Mouse (Mus musculus) ovary, postnatal 36 days (tissue): ENCODE results near the gene Dmrt1.

Experiments
- DNase-seq: peaks from one replicate; pipeline ENCODE4 v3.0.0; 2022; ENCODE audit warnings: low spot score, mixed read lengths

Gene Dmrt1

DNA sequence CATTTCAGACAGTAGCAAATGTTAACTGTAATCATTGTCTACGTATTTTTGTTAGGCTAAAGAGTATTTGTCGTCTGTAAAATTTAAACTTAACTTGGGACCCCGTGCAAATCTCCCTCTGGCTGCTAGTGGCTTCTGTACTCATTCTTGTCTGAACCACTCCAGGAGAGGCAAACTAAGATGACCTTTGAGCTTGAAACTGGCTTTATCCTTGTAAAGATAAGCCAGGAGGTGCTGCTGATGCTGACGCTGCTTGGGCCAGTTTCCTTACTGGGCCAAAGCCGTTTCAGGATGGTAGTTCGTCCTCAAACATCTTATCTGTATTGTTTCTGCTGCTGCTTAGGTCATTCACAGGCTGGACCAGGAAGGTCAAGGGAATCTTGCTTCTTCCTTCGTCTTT is 64.4 kb downstream of the Dmrt1 start:
- no peak for DNase-seq

DNA sequence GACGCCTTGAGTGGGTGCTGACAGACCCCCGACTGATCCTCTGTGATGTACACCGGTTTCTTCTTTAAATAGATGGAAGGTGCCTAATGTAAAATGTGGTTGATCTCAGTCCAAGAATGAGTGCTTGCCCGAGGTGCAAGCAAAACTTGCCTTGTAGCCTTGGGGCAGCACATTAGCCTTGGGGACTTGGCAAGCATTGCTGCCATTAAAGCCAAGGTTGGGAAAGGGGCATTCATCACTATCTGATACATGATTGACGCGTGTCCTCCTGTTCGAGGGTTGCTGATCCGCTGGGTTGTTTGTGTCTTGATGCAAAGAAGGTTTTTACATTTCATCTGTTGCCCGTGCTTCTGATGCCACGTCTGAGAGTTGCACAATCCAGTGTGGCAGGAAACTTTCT is 69.0 kb downstream of the Dmrt1 start:
- peak; percentile 7 for DNase-seq

DNA sequence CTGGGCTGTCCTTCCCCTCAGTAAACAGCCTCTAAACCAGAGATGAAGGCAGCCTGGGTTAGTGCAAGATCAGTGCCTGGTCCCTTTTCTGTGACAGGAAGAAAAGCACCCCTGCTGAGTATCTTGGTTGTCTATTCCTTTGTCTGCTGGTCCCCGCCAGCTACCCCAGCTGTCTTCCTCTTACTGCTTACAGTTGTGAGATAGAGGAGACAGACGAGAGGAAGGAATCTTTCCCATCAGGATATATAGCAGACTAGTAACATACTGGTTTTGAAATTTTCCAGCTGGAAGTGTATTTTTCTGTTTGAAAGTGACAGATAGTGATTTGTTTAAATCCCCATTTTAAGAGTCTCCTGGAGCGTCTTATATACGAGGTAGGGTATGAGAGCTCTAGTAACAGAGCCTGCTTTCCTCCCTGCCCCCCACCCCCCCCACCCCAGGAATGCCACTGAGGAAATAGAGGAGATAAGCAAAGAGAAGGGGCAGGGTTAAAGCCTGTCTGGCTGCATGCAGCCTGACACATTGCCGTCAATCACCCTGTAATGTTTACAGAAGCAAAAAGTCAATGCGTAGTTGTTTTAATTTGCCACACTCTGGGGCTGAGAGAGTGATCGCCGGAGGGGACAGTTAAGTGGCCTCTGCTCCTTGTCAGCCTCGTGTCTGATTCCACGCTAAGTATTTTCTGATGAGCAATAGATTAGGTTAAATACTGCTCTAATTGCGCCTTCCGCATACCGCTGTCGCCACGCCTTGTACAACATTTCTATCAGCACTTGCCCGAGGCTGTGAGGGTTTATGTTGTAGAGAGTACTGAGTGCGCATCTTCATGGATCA is 69.8 kb downstream of the Dmrt1 start:
- DNase-seq = no peak

DNA sequence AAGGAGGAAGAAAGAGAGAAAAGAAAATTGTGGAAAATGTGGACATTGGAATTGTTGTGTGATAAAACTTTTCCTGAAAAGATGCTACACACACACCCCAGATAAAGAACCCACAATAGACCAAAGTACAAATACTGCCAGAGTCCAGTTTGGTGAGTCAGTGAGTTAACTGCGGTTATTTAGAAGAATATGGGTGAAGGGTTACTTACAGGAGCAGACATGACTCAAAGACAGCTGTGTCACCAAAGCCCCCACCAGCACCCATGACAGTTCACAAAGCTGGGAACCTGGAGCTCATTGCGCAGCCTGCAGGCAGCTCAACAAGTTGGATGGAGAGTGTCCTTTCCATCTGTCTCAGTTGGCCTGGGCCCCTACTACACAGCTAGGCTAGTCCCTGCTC is 72.9 kb downstream of the Dmrt1 start:
- DNase-seq = no peak

DNA sequence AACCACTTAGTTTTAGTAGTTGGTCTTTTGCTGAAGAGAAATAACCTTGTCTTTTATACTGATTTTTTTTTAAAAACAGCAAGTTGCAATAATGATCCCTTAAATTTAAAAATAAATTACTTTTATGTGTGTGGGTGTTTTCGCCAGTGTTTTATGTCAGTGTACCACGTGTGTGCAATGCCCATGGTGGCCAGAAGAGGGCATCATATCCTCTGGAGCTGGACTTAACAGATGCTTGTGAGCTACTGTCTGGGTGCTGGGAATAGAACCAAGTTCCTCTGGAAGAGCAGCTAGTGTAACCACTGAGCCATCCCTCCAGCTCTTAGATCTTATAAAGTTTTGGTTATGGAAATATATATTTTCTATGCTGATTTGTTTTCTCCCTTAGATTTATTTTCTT is 74.0 kb downstream of the Dmrt1 start:
- no peak for DNase-seq

DNA sequence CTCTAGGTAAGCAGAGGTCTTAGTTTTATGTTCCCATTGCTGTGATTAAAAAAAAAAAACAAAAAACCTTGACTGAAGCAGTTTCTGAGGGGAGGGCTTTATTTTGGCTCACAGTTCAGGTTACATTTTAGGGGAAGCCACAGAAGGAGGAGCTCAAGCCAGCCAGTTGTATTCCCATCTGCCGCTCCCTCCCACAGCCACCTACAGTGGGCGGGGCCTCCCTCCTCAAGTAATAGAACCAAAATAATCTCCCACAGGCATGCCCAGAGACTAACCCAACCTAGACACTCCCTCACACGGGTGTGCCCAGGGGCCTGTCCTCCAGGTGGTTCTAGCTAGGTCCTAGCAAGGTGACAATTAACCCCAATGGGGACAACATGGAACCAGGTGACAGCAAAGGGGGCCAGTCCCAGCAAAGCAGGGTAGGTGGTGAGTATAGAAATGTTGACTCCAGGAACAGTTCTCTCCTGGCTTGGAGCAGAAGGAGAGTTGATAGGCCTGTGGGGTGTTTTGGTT is 92.4 kb downstream of the Dmrt1 start:
- DNase-seq = no peak

DNA sequence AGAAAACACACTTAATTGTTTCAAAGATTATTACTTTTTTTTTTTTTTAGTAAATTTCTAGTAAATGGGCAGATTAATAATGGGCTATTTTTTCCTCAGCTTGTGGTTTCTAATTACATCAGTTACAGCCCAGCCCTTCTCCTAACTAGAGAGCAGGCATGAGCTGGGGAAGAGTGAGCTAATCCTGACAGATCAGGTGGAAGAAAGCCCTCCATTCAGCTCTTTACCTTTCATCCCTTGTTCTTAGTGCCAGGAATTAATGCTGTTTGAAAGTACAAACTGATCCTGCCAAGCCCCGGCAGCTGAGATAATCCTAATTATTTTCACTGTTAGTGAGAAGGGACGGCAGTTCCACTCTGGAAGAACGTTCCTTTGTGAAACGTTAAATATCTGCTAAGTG is 93.2 kb downstream of the Dmrt1 start:
- no peak for DNase-seq

DNA sequence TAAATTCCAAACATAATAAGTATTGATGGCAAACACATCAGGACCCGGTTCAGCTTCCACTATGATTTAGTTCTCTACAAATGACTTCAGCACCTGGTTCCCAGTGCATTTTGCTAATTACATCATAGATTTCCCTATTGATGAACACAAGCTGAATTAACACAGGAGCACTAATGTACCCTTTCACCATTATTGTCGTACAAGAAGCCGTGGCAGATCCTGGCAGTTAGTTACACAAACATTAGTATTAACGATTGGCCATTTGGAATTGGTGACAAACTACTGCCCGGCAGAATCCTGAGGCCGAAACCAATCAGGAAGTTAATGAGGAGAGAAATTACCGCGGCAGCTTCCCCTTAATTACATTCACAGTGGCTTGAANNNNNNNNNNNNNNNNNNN is 96.5 kb downstream of the Dmrt1 start:
- no peak for DNase-seq

DNA sequence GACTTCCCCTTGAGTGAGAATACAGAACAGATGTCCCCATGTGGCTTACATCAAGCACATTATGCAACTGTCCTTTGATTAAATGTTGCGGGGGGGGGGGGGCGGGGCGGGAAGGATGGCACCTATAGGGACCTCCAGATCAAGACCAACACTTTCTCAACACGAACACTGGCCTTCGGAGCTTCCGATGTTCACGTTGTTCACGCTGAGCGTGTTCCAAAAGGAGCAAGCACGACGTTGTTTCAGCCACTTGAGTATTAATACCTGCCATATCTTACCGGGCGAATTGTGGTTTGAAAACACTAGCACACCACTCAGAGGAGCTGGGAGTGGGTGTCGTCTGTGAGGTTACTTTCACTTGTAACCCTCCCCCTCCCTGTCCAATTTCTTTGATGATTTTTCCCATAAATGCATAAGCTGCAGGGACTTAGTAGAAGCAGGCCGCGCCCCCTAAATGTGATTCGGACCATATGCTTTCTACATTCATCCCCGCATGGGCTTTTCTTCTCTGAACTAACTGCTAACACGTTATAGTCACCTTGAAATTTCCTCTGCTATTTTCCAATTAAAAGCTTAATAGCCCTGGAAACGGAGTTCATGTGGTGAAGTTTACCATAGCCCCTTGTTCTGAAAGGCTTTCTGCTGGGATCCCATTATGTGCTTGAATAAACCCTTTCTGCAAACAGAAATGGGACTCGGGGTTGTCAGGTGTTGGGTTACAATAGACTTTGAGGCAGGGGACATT is 102.2 kb downstream of the Dmrt1 start:
- DNase-seq = no peak

DNA sequence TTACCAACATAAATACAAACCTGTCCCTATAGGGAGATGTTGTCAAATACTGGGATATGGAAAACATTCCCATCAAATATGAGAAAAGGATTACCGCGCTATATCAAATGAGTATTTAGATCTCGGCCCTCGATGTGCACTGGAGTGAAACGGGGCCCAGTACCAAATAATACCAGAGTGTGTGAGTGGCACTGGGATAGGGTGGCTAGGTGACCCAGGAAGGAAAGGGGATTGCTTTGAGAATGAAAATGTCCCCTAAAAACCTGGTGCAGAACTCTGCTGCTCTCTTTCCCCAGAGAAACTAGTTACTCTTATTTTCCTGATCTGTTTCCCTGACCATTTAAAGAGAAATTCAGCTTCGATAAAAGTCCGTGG is 102.8 kb downstream of the Dmrt1 start:
- no peak for DNase-seq

DNA sequence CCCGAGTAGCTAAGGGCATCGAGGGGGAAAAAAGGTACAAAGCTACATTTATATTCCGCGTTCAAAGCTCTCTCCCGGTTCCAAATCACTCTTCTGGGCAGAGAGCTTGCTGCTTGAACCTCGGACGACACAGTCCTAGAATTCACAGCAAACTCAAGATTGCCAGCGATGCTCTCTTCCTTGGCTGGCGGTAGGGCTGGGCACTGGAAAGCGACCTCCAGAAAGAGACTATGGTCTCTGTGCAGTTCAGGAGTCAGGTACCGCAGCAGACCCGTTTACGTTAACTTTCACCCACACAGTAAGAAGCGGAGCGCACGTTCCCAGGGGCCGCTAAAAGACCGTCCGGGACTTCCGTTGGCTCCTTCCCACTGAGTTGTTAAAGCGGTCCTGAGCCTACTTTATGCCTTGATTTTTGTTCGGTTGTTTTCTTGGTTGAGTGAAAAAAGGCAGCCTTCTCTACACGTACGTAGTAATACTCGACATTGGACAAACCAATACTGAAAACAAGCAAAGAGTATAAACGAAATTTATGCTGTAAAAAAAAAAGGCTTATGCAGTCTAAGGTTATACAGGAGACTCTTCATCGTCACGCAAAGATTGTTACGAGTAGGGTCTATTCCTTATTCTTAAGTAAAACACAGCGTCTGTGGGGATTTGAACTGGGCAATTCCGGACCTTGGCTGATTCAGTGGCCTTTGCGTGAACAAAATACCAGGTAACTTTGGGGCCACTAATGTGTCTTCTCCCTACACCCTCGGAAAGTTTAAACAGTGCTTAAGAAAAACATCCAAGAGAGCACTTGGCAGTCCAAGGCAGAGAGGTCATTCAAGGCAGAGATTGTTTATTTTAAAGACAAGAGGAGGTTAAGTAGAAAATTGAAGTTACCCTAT is 103.8 kb downstream of the Dmrt1 start:
- no peak for DNase-seq

DNA sequence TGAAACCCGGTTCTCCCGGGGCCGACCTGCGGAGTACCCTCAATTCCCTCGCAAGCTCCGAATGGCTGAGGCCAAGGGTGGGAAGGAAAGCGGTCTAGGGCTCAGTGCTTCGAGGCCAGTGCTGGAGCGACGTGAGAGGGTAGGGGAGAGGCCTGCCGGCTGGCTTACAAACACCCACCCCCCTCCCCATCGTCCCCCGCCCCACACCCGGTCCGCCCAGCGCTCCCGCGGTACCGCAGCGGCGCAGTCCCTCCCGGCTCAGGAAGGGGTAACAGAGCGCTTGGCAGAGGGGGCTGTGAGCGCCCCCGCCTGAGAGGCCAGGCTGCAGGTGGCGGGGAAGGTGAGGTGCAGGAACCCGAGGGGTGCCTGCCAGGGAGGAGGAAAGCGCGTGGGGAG is 104.6 kb downstream of the Dmrt1 start, which contains the start of gene Dmrt3:
Dmrt3 (plus strand) TSS at position 287 of the 396 bp plus-strand sequence.
- DNase-seq = no peak

DNA sequence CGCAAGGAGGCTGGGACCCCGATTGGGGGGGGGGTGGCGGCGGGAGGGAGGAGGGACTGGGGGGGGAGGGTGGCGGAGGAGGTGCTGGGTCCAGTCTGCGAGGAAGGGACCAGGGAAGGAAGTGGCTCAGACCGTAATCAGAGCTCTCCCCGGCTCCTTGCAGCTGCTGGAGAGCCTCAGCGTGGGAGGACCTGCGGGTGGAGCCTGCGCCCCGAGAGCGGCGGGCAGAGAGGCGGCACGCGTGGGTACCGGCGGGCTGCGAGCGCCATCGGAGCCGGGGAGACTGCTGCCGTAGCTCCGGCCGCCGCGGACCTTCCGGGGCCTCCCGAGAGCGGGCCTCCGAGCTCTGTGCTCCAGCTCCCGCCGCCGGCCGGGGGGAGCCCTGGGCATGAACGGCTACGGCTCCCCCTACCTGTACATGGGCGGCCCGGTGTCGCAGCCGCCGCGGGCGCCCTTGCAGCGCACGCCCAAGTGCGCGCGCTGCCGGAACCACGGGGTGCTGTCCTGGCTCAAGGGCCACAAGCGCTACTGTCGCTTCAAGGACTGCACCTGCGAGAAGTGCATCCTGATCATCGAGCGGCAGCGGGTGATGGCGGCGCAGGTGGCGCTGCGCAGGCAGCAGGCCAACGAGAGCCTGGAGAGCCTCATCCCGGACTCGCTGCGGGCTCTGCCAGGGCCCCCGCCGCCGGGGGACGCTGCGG is 105.1 kb downstream of the Dmrt1 start:
- DNase-seq = no peak

DNA sequence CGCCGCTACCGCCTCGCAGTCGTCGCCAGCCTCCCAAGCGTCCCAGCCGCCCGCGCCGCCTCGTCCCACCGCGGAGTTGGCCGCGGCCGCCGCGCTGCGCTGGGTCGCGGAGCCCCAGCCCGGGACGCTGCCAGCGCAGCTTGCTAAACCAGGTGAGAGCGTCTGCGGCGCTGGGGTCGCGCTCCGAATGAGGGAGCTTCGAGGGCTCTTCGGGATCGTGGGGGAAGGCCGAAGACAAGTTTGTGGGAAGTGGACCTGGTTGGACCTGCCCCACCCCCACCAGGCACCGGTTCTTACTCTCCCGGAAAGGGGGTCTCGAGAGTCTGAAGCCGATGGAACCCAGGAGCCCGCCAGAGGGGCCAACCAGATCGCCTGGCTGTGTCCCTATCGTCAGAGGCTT is 105.7 kb downstream of the Dmrt1 start:
- no peak for DNase-seq

DNA sequence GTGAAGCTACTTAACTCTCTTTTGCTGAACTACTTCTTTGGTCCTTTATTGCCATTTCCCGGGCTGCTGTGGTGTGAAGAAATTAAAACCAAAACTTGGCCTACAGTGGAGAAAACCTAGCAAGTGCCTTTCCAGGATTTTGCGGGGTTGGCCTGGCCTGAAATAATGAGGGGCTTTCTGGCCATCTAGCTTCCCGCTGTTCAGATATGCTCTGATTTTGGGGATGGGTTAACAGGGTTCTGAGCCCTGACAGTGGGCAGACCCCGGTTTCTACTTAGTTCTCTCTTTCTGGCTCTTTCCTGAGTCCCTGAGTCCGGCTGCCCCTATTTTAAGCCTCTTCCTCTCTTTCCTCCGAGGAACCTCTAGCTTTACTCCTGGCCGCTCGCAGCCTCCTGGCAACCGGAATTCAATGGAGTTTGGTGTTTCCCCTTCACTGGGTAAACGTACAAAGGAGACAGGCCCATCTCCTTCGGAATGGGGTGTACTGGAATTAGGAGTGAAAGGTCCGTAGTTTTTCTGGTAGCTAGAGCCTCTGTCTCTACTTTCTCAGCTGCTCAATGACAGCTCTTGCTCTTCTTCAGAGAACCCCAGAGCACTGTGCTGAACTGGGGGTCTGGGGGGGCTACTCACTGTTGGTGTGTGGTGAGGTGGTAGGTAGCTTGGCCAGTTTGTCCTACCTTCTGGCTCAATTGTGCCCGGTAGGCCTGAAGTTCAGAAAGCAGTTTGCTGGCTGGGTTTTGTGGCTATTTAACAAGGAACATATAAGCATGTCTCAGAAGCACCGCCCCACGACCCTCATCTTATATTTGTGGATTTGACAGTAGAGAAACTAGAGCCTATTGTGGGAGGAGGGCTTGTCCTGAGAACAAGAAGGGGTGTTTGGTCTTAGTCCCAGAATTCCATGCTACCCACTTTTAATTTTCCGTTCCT is 106.7 kb downstream of the Dmrt1 start:
- DNase-seq = no peak

DNA sequence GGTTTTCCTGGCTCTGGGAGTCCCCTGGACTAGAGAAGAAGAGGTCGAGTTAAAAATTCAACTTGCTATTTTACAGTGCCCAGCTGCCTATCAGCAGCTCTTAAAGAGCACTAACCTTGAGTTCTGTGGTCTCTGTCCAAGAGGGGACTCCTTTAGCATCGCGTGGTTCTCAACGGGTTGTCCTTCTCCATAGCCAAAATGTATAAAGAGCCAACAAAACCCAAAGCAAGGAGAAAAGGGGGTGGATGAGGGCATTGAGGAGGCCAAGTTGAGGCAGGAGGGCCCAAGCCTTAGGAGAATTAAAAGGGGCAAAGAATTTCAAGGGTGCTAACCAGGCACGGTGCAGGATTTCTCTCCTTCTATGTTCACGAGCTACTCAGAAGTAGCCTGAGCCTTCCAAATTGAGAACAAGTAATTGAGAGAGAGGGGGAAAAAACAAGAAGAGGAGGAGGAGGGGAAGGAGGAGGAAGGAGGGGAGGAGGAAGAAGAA is 107.4 kb downstream of the Dmrt1 start:
- no peak for DNase-seq

DNA sequence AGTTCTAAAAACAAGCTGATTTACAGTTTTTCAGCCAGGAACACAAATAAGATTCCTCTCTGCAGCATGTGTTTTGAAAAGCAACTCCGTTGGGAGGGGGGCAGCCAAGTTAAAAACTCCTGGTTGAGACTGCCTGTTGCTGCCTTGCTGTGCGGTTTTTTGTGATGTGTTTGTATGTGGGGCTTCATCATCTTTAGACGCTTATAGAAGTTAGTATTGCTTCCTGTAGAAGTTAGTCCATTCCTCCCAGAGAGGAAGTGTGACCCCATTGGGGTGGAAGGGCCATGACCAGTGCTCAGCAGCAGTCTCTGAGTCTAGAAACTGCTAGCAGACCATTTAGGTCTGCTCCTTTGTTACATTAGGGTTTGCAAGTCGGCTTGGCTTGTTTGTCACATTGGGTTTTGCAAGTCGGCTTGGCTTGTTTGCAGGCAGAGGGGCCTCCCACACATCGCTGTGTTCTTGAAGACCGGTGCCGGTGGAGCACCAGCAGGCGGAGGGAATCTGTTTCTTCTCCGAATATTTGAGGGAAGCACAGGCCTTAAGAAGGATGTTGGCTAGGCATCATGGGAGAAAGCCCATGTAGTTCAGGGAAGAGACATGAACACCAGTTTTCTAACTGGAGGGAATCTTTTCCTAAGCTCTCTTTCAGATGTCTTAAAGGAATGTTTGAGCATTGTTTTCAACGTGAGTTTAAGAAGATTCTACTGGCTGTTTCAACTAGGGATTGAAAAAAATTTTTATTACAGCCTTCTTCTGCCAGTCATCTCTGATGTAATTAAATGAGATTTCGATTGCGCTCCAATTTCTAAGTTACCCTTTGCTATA is 108.3 kb downstream of the Dmrt1 start:
- DNase-seq = no peak

DNA sequence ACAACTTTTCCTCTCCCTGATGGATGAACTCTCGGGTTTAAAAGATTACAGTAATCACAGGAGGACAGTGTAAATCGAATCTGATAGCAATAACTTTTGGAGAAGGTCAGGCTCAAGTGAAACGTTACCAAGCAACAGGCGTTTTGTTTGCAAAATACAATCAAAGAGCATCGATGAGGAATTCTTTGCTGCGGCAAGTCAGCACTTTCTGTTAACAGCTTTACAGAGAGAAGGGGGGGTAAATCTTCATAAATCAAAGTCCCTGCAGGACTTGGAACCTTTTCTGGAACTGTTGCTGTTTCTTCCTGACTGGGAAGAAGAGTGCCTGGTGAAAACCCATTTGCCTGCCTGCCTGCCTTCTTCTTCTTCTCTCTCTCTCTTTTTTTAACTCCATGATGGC is 110.5 kb downstream of the Dmrt1 start:
- no peak for DNase-seq
